Mouse (Mus musculus): ENCODE measurements at regions not wholly inside any gene's neighbourhood (a gene's known extent, or its start where the extent isn't known, plus 50 kb on each side); places are given as distances from the start of the nearest gene placed in this dataset.
"Not testable (repeated sequence)": the region's sequence is repeated elsewhere in the genome, so short reads cannot be mapped to it uniquely, and the experiment has no call there.

- H3K27ac ChIP-seq (ENCODE audit: low read length) = no peak overlapping the region
- 86% methylated on average over 8 of the region's 8 CpGs for WGBS
- no peaks in the 10 kb centered on the region for H3K4me1 ChIP-seq (ENCODE audit: control insufficient read depth, insufficient read depth, low read length)
- no peaks in the 10 kb centered on the region for H3K36me3 ChIP-seq (ENCODE audit: control insufficient read depth, insufficient read depth)
- H3K9me3 ChIP-seq (replicated peaks; ENCODE audit: control insufficient read depth, low read length) = no peaks in the 10 kb centered on the region
- H3K9ac ChIP-seq (ENCODE audit: low read length) = no peak overlapping the region
- no peak overlapping the region for H3K4me3 ChIP-seq (ENCODE audit: low read length)
- H3K27me3 ChIP-seq (ENCODE audit: control insufficient read depth, insufficient read depth, low read length) = no peaks in the 10 kb centered on the region
- no peak overlapping the region for H3K4me2 ChIP-seq (ENCODE audit: low read depth, low read length)
- ATAC-seq (replicated peaks; ENCODE audit: extremely low read depth, insufficient read depth, low FRiP score) = no peak
Observed at GRCm38 (mm10) chr8:57076995-57077394, 243.8 kb upstream of the Hand2 start.

GRCm38 (mm10) chr8:57086811-57087210, 234.0 kb upstream of the Hand2 start:
- Histone ChIP-seq H3K27me3 (ENCODE audit: control insufficient read depth, insufficient read depth, low read length) (no peaks in the 10 kb centered on the region), H3K27ac (ENCODE audit: low read length) (no peak overlapping the region), H3K4me3 (ENCODE audit: low read length) (no peak overlapping the region), H3K9me3 (replicated peaks; ENCODE audit: control insufficient read depth, low read length) (no peaks in the 10 kb centered on the region), H3K36me3 (ENCODE audit: control insufficient read depth, insufficient read depth) (no peaks in the 10 kb centered on the region), H3K4me2 (ENCODE audit: low read depth, low read length) (no peak overlapping the region), H3K4me1 (ENCODE audit: control insufficient read depth, insufficient read depth, low read length) (no peaks in the 10 kb centered on the region), H3K9ac (ENCODE audit: low read length) (no peak overlapping the region)
- 71% methylated on average over 3 of the region's 3 CpGs for WGBS
- ATAC-seq (replicated peaks; ENCODE audit: extremely low read depth, insufficient read depth, low FRiP score) = no peak

DNA sequence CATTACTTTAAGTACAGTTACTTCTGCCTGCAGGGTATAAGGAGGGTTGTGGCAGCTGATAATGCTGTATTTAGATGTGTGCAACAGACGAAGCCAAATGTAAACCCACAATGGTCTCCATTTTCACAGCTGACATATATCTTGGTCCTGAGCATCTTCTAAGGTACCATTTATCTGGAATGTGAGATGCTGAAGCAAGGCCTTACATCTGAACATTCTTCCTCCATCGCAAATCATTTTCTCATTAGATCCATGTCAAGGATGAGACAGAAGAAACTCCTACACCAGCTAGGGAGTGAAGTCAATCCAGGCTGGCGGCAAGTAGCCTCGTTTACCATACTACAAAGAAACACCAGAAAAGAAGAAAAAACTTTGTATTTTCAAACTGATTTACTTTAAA, 228.4 kb upstream of the Hand2 start:
- Histone ChIP-seq H3K27me3 (ENCODE audit: control insufficient read depth, insufficient read depth, low read length) (no peaks in the 10 kb centered on the region), H3K9ac (ENCODE audit: low read length) (no peak overlapping the region), H3K4me3 (ENCODE audit: low read length) (no peak overlapping the region), H3K4me1 (ENCODE audit: control insufficient read depth, insufficient read depth, low read length) (no peaks in the 10 kb centered on the region), H3K27ac (ENCODE audit: low read length) (no peak overlapping the region), H3K4me2 (ENCODE audit: low read depth, low read length) (no peak overlapping the region), H3K9me3 (replicated peaks; ENCODE audit: control insufficient read depth, low read length) (no peaks in the 10 kb centered on the region), H3K36me3 (ENCODE audit: control insufficient read depth, insufficient read depth) (no peaks in the 10 kb centered on the region)
- no peak for ATAC-seq (replicated peaks; ENCODE audit: extremely low read depth, insufficient read depth, low FRiP score)
- WGBS = 79% methylated on average over 4 of the region's 4 CpGs

DNA sequence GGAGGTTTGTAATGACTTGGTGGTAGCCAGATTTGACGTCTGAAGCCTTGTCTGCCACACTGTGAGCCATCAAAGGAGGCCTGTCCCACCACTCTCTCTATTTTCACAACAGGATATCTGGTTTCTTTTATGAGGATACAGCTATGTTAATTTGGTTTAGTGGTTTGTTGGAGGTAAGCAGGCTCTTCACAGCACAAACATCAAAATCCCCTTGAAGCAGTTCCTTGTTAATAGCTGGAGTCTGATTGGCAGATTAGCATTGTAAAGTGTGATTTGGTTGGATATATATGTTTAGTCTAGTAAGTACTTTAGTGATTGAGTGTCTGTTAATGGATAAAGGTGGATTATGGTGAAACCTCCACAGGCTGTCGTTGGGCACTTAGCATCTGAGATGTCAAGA, 225.6 kb upstream of the Hand2 start:
- Histone ChIP-seq H3K27ac (ENCODE audit: low read length) (no peak overlapping the region), H3K4me3 (ENCODE audit: low read length) (no peak overlapping the region), H3K27me3 (ENCODE audit: control insufficient read depth, insufficient read depth, low read length) (no peaks in the 10 kb centered on the region), H3K9me3 (replicated peaks; ENCODE audit: control insufficient read depth, low read length) (no peaks in the 10 kb centered on the region), H3K4me2 (ENCODE audit: low read depth, low read length) (no peak overlapping the region), H3K9ac (ENCODE audit: low read length) (no peak overlapping the region), H3K36me3 (ENCODE audit: control insufficient read depth, insufficient read depth) (no peaks in the 10 kb centered on the region), H3K4me1 (ENCODE audit: control insufficient read depth, insufficient read depth, low read length) (no peaks in the 10 kb centered on the region)
- no peak for ATAC-seq (replicated peaks; ENCODE audit: extremely low read depth, insufficient read depth, low FRiP score)
- 62% methylated on average over 2 of the region's 2 CpGs for WGBS

DNA sequence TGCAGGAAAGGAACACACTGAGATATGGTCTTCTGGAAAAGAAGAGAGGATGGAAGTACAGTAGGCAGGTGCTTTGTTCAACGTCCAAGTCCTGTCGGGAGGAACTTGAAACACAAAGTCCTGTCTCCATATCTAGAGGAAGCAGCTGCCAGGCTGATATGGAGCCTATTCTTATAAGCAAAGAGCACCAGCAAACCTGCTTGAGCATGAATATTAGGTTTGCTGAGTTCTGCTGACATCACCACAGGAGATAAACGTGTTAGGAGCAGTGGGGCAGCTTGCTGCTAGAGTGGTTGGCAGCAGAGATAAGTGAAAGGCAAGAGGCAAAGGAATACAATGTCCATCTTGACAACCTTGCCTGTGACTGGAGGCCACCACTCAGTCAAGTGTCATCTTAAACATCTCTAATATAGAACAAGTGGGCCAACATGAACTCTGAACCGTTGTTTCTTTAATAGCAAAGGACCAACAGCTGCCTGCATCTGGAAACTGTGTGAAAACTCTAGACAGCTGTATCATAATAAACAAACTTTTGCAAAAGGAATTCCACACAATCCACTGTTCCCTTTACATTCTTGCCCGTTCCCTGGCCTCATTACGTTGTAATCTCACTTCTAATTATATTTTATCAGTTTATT, 209.9 kb upstream of the Hand2 start:
- not testable (repeated sequence) for H3K36me3 ChIP-seq (ENCODE audit: control insufficient read depth, insufficient read depth); H3K27ac ChIP-seq (ENCODE audit: low read length); H3K4me2 ChIP-seq (ENCODE audit: low read depth, low read length); H3K9ac ChIP-seq (ENCODE audit: low read length); H3K27me3 ChIP-seq (ENCODE audit: control insufficient read depth, insufficient read depth, low read length); H3K9me3 ChIP-seq (replicated peaks; ENCODE audit: control insufficient read depth, low read length); H3K4me1 ChIP-seq (ENCODE audit: control insufficient read depth, insufficient read depth, low read length); H3K4me3 ChIP-seq (ENCODE audit: low read length)
- 35% methylated on average over 2 of the region's 6 CpGs for WGBS
- ATAC-seq (replicated peaks; ENCODE audit: extremely low read depth, insufficient read depth, low FRiP score) = peak; percentile 55; the same call in 1 of the 2 replicates

GRCm38 (mm10) chr8:57111403-57111771, 209.4 kb upstream of the Hand2 start:
- no peaks in the 10 kb centered on the region for H3K36me3 ChIP-seq (ENCODE audit: control insufficient read depth, insufficient read depth)
- 68% methylated on average over 2 of the region's 2 CpGs for WGBS
- no peak overlapping the region for H3K9ac ChIP-seq (ENCODE audit: low read length)
- peaks cover 3% of the 10 kb centered on the region; the same call in 1 of the 2 replicates for H3K4me1 ChIP-seq (ENCODE audit: control insufficient read depth, insufficient read depth, low read length)
- H3K9me3 ChIP-seq (replicated peaks; ENCODE audit: control insufficient read depth, low read length) = peaks cover 5% of the 10 kb centered on the region
- no peak overlapping the region for H3K4me3 ChIP-seq (ENCODE audit: low read length)
- no peak overlapping the region for H3K4me2 ChIP-seq (ENCODE audit: low read depth, low read length)
- no peak for ATAC-seq (replicated peaks; ENCODE audit: extremely low read depth, insufficient read depth, low FRiP score)
- H3K27me3 ChIP-seq (ENCODE audit: control insufficient read depth, insufficient read depth, low read length) = no peaks in the 10 kb centered on the region
- H3K27ac ChIP-seq (ENCODE audit: low read length) = peak overlapping the region; percentile 46; the same call in 1 of the 2 replicates

- WGBS = 68% methylated on average over 2 of the region's 2 CpGs
- Histone ChIP-seq H3K4me2 (ENCODE audit: low read depth, low read length) (no peak overlapping the region), H3K27me3 (ENCODE audit: control insufficient read depth, insufficient read depth, low read length) (no peaks in the 10 kb centered on the region), H3K9me3 (replicated peaks; ENCODE audit: control insufficient read depth, low read length) (peaks cover 5% of the 10 kb centered on the region), H3K9ac (ENCODE audit: low read length) (no peak overlapping the region), H3K36me3 (ENCODE audit: control insufficient read depth, insufficient read depth) (no peaks in the 10 kb centered on the region), H3K27ac (ENCODE audit: low read length) (no peak overlapping the region), H3K4me1 (ENCODE audit: control insufficient read depth, insufficient read depth, low read length) (peaks cover 3% of the 10 kb centered on the region; the same call in 1 of the 2 replicates), H3K4me3 (ENCODE audit: low read length) (no peak overlapping the region)
- no peak for ATAC-seq (replicated peaks; ENCODE audit: extremely low read depth, insufficient read depth, low FRiP score)
Observed at GRCm38 (mm10) chr8:57113915-57114314, 206.9 kb upstream of the Hand2 start.

- H3K4me2 ChIP-seq (ENCODE audit: low read depth, low read length) = no peak overlapping the region
- 89% methylated on average over 2 of the region's 2 CpGs for WGBS
Observed at GRCm38 (mm10) chr8:57115303-57115702, 205.5 kb upstream of the Hand2 start.

DNA sequence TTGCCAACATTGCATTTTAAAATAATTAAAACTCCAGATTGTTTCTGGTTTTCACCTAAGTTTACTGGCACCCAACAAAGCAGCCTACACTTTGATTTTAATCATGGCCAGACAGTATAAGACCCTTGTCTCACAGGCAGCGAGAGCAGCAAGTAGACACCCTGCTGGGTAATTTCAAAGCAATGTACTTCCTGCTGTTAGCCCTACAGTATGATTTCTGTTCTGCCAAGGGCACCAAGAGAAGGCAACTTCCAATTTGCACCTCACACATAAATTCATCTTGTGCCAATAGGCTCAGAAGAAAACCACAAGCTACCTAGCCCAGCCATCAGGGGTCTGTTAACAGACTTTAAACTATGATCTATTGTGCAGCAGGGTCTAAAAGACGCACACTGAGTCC, 186.7 kb upstream of the Hand2 start:
- 53% methylated on average over 2 of the region's 2 CpGs for WGBS
- ATAC-seq (replicated peaks; ENCODE audit: extremely low read depth, insufficient read depth, low FRiP score) = no peak
- no peaks in the 10 kb centered on the region for H3K9me3 ChIP-seq (replicated peaks; ENCODE audit: control insufficient read depth, low read length)
- H3K9ac ChIP-seq (ENCODE audit: low read length) = no peak overlapping the region
- no peaks in the 10 kb centered on the region for H3K27me3 ChIP-seq (ENCODE audit: control insufficient read depth, insufficient read depth, low read length)
- peaks cover 4% of the 10 kb centered on the region for H3K4me1 ChIP-seq (ENCODE audit: control insufficient read depth, insufficient read depth, low read length)
- H3K27ac ChIP-seq (ENCODE audit: low read length) = peak overlapping the region; percentile 49
- no peaks in the 10 kb centered on the region for H3K36me3 ChIP-seq (ENCODE audit: control insufficient read depth, insufficient read depth)
- H3K4me2 ChIP-seq (ENCODE audit: low read depth, low read length) = no peak overlapping the region
- no peak overlapping the region for H3K4me3 ChIP-seq (ENCODE audit: low read length)

More at GRCm38 (mm10) chr8:57115303-57115702, 205.5 kb upstream of the Hand2 start:
- H3K9ac ChIP-seq (ENCODE audit: low read length) = no peak overlapping the region
- H3K4me3 ChIP-seq (ENCODE audit: low read length) = no peak overlapping the region
- no peak for ATAC-seq (replicated peaks; ENCODE audit: extremely low read depth, insufficient read depth, low FRiP score)
- H3K9me3 ChIP-seq (replicated peaks; ENCODE audit: control insufficient read depth, low read length) = peaks cover 5% of the 10 kb centered on the region
- no peaks in the 10 kb centered on the region for H3K36me3 ChIP-seq (ENCODE audit: control insufficient read depth, insufficient read depth)
- no peak overlapping the region for H3K27ac ChIP-seq (ENCODE audit: low read length)
- H3K27me3 ChIP-seq (ENCODE audit: control insufficient read depth, insufficient read depth, low read length) = no peaks in the 10 kb centered on the region
- peaks cover 3% of the 10 kb centered on the region; the same call in 1 of the 2 replicates for H3K4me1 ChIP-seq (ENCODE audit: control insufficient read depth, insufficient read depth, low read length)
